In genomic region chr11:79196876-79197845, GRCm38 (mm10) we compare ENCODE assay signal across 13 mouse cellular contexts. TPM values are rescaled to one million over a fixed set of nuclear protein-coding genes. Genes with fewer than 3 reads are reported as not detected.
DNase-seq lines count a peak whose midpoint lies in the region; ATAC-seq lines count a peak whose summit lies in the region.
"Had no signal": no experiment of that assay in that cellular context is flagged by ENCODE, and none has a peak within 500 bp of the region (broad histone marks: within the 10 kb centered on the region; RNA-seq: fewer than 3 reads in every experiment).

No protein-coding gene starts in this region.

- H3K9me3 ChIP-seq in heart, embryonic 10.5 days: no peaks in the 10 kb centered on the region
- H3K9me3 ChIP-seq in limb, embryonic 15.5 days: no peaks in the 10 kb centered on the region
- H3K9me3 ChIP-seq in limb, embryonic 10.5 days (replicated peaks): no peaks in the 10 kb centered on the region
- no peaks in the 10 kb centered on the region for H3K9me3 ChIP-seq in embryonic facial prominence, embryonic 10.5 days
- H3K9me3 ChIP-seq: lung, embryonic 15.5 days had no signal

- intact Hi-C loops in heart, postnatal 14 days (cut with DNase I): no loop called here

- no peak for DNase-seq in heart, embryonic 10.5 days (ENCODE audit: low spot score)
- DNase-seq in heart, postnatal 14 days: no peak
- no peak for DNase-seq in limb, embryonic 10.5 days (ENCODE audit: low spot score)
- no peak for DNase-seq in embryonic facial prominence, embryonic 10.5 days (ENCODE audit: low spot score)
- peak; percentile 71 for DNase-seq in retina, postnatal 1 day
- no peak for DNase-seq in right cerebral cortex, postnatal 36 days (ENCODE audit: low spot score in 2 of 2)
- no peak for DNase-seq in frontal cortex, postnatal 36 days (ENCODE audit: low spot score in 2 of 2)
- DNase-seq: cerebellum, adult 18-20 months; heart, adult 18-20 months; spleen, adult 18-20 months; thymus, postnatal 4 days had no signal

- no peak overlapping the region for H3K4me3 ChIP-seq in heart, embryonic 10.5 days
- H3K4me3 ChIP-seq in limb, embryonic 15.5 days: no peak overlapping the region
- no peak overlapping the region for H3K4me3 ChIP-seq in limb, embryonic 10.5 days
- no peak overlapping the region for H3K4me3 ChIP-seq in embryonic facial prominence, embryonic 10.5 days
- H3K4me3 ChIP-seq: lung, embryonic 15.5 days had no signal

- H3K9ac ChIP-seq in limb, embryonic 15.5 days: no peak overlapping the region
- H3K9ac ChIP-seq: lung, embryonic 15.5 days had no signal

- H3K36me3 ChIP-seq in heart, embryonic 10.5 days: no peaks in the 10 kb centered on the region
- no peaks in the 10 kb centered on the region for H3K36me3 ChIP-seq in limb, embryonic 15.5 days
- no peaks in the 10 kb centered on the region for H3K36me3 ChIP-seq in limb, embryonic 10.5 days
- no peaks in the 10 kb centered on the region for H3K36me3 ChIP-seq in embryonic facial prominence, embryonic 10.5 days (replicated peaks)
- H3K36me3 ChIP-seq: lung, embryonic 15.5 days had no signal

- peak overlapping the region; percentile 77 for H3K27ac ChIP-seq in heart, embryonic 10.5 days
- 0 out of 2 replicates have a peak overlapping the region, but pooled peaks have one; percentile 38 for H3K27ac ChIP-seq in limb, embryonic 15.5 days
- H3K27ac ChIP-seq in limb, embryonic 10.5 days: no peak overlapping the region
- H3K27ac ChIP-seq in embryonic facial prominence, embryonic 10.5 days (replicated peaks): peak overlapping the region; percentile 49; the same call in 1 of the 2 replicates
- H3K27ac ChIP-seq: lung, embryonic 15.5 days had no signal

- WGBS in heart, embryonic 10.5 days: 70% methylated on average over 13 of the region's 13 CpGs
- WGBS in limb, embryonic 15.5 days: 77% methylated on average over 13 of the region's 13 CpGs
- WGBS in limb, embryonic 10.5 days: 81% methylated on average over 13 of the region's 13 CpGs
- WGBS in embryonic facial prominence, embryonic 10.5 days: 70% methylated on average over 13 of the region's 13 CpGs

- no peaks in the 10 kb centered on the region for H3K27me3 ChIP-seq in heart, embryonic 10.5 days (ENCODE audit: insufficient read depth, poor library complexity, severe bottlenecking)
- no peaks in the 10 kb centered on the region for H3K27me3 ChIP-seq in limb, embryonic 15.5 days
- H3K27me3 ChIP-seq in limb, embryonic 10.5 days (ENCODE audit: low read depth, poor library complexity, severe bottlenecking): no peaks in the 10 kb centered on the region
- no peaks in the 10 kb centered on the region; the same call in 1 of the 2 replicates for H3K27me3 ChIP-seq in embryonic facial prominence, embryonic 10.5 days (replicated peaks; ENCODE audit: low read depth, poor library complexity, severe bottlenecking)
- H3K27me3 ChIP-seq: lung, embryonic 15.5 days had no signal

- peaks cover 52% of the 10 kb centered on the region for H3K4me1 ChIP-seq in heart, embryonic 10.5 days
- H3K4me1 ChIP-seq in limb, embryonic 15.5 days: peaks cover 28% of the 10 kb centered on the region
- H3K4me1 ChIP-seq in limb, embryonic 10.5 days: peaks cover 12% of the 10 kb centered on the region
- peaks cover 34% of the 10 kb centered on the region for H3K4me1 ChIP-seq in embryonic facial prominence, embryonic 10.5 days

- ATAC-seq in limb, embryonic 15.5 days (ENCODE audit: insufficient number of reproducible peaks, low FRiP score, low TSS enrichment, low read depth): no peak

- H3K4me2 ChIP-seq in limb, embryonic 15.5 days: no peak overlapping the region
- H3K4me2 ChIP-seq: lung, embryonic 15.5 days had no signal

RNA-seq across cellular contexts. Expression of gene Ksr1, which starts 51.0 kb away (rescaled TPM):
- polyA plus RNA-seq in heart, embryonic 10.5 days (2016; fragmentation: Nextera tagmentation; extraction: Ambion mirVana): 1.9 and 3.3 TPM in 2 replicates
- total RNA-seq in heart, postnatal 14 days (2021): 10 to 100 TPM; 10.2 to 10.7 TPM
- polyA plus RNA-seq in limb, embryonic 15.5 days (2015; fragmentation: Nextera tagmentation; extraction: Ambion mirVana): 4.0 and 5.2 TPM in 2 replicates
- 1.0 and 1.3 TPM in 2 replicates for polyA plus RNA-seq in limb, embryonic 10.5 days (2016; fragmentation: Nextera tagmentation; extraction: Ambion mirVana)
- 1.0 and 1.5 TPM in 2 replicates for polyA plus RNA-seq in embryonic facial prominence, embryonic 10.5 days (2016; fragmentation: Nextera tagmentation; extraction: Ambion mirVana)

RNA-seq across cellular contexts. Expression of gene Wsb1, which starts 57.3 kb away (rescaled TPM):
- polyA plus RNA-seq in heart, embryonic 10.5 days (2016; fragmentation: Nextera tagmentation; extraction: Ambion mirVana): 169 and 203 TPM in 2 replicates
- total RNA-seq in heart, postnatal 14 days (2021): 10 to 100 TPM; 25.3 to 27.7 TPM
- 248 and 274 TPM in 2 replicates for polyA plus RNA-seq in limb, embryonic 15.5 days (2015; fragmentation: Nextera tagmentation; extraction: Ambion mirVana)
- polyA plus RNA-seq in limb, embryonic 10.5 days (2016; fragmentation: Nextera tagmentation; extraction: Ambion mirVana): 196 and 306 TPM in 2 replicates
- polyA plus RNA-seq in embryonic facial prominence, embryonic 10.5 days (2016; fragmentation: Nextera tagmentation; extraction: Ambion mirVana): 270 and 301 TPM in 2 replicates
